Mouse (Mus musculus): ENCODE results near the gene Gtdc1.
"Not testable (repeated sequence)": the region's sequence is repeated elsewhere in the genome, so short reads cannot be mapped to it uniquely, and the experiment has no call there.

Gene Gtdc1

GRCm38 (mm10) chr2:44721461-44721860, 206.0 kb downstream of the Gtdc1 start:
- no peak for DNase-seq

DNA sequence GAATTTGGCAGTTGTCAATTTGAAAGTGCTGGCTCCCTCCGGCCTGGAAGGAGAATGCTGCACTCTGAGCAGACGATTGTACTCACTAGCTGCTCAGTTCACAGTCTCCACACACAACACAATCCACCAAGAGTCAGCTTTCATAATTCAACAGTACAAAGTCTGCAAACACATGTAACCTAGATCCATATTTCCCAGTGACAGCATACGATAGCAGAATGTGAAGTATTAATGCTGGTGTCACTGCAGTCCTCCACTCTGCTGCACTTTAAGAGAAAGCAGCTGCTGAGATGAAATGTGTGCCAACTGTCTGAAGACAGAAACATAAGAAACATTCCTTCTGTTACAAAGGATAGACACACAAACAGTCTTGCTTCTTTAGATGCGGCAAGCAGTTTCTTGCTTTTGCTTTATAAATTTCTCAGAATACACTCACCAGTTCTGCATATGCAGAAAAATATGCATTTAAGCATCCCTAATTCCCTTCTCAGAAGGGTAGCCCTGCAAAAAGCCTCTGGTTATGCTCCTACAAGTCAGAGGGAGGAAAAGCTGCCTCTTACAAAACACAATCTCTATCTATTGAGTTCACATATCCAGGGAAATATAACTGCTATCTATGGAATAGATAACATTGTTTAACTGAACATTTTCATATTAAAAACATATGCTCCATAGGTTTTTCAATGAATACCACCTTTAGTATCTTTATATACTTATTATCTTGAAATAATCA, 221.4 kb downstream of the Gtdc1 start:
- DNase-seq, result no peak

DNA sequence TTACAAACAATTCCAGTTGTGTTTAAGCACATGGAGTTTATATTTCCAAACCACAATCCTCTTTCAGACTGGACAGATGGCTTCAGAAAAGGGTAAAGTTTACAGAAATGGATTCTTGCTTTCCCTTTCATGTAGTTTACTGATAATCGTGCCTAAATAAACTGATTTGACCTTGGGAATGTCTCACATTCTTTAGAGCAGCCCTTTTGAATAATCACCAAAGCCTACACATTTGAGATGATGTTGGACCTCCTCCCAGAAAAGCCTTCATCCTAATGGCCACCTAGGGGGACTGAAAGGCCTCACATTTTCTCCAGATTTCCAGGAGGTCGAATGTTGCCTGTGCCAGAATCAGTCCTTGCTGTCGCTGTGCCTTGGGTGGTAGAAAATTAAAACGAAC, 227.2 kb downstream of the Gtdc1 start:
- DNase-seq, result no peak

- DNase-seq, result no peak
These were observed 231.0 kb downstream of the Gtdc1 start for GRCm38 (mm10) chr2:44696441-44696840.

DNA sequence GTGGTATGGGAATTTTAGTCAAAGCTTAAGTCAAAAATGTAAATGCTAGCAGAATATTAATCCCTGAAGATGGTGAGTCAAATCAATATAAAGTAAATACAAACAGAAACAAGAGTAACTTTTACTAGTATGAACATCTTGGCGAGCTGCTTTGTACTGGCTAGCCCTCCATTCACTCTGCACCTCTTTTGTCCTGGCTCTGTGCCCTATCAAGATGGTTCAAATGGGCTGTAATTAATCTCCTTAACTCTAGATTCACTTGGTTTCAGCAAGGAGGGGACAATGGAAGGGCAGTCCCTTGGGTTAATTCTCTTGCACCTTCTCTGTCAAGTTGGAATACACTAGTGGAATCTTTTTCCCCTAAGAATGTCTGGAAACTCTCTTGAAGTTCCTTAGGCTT, 233.6 kb downstream of the Gtdc1 start:
- no peak for DNase-seq

- no peak for DNase-seq
These were observed 263.4 kb downstream of the Gtdc1 start for GRCm38 (mm10) chr2:44664049-44664448.

- no peak for DNase-seq
These were observed 267.6 kb downstream of the Gtdc1 start for GRCm38 (mm10) chr2:44659870-44660269.

DNA sequence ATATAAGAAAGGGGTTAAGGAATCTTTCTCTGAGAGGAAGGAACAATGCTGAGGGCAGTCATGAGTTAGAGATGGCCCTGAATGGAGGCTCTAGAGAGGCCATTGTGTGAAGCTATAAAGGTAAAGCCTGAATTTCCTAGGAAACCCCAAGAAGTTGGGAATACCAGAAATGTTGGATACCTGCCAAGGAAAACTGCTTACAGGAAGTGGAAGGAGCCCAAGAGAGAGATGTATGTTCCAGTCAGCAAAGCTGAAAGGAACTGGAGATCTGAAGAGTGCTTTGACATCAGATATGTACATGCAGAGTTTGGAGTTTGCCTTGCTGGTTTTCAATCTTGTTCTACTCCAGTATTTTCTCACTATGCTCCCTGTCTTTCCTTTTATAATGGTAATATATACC, 268.4 kb downstream of the Gtdc1 start:
- DNase-seq, result no peak

DNA sequence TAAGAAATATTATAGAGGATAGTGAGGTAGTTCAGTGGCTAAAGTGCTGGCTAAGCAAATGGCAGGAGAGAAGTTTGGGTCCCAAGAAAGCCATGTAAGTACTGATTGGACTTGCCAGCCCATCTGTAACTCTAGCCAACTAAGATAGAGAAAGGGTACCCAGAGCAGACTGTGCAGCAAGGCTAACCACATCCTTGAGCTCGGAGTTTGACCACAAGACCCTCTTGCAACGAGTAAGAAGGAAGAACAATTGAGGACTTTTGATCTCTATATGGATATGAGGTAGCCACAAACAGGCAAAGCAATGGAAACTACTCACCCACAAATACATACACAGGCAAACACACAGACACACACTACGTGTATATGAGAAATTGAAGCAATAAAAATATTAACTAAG, 278.9 kb downstream of the Gtdc1 start:
- DNase-seq, result no peak

GRCm38 (mm10) chr2:44646398-44646797, 281.1 kb downstream of the Gtdc1 start:
- no peak for DNase-seq

GRCm38 (mm10) chr2:44639370-44639769, 288.1 kb downstream of the Gtdc1 start:
- DNase-seq, result no peak

GRCm38 (mm10) chr2:44638157-44638556, 289.3 kb downstream of the Gtdc1 start:
- DNase-seq, result no peak

- no peak for DNase-seq
These were observed 293.5 kb downstream of the Gtdc1 start for GRCm38 (mm10) chr2:44633971-44634370.

DNA sequence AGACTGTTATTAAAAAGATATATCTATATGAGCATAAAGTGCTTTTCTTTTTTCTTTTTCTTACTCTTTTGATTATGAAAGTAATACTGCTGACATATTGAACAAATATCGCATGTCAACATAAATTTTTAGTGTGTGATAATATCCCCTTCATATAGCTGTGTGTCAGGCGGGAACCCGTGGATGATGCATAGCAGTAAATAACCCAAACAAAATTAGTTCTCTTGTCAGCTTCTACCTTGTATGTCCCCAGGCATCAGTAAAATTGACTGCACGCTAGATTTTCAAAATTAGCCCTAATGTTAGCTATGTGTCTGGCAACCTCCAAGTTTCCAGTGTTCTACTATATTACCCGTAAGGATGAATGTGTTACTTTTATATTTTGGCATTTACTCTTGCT, 294.4 kb downstream of the Gtdc1 start:
- DNase-seq, result no peak

GRCm38 (mm10) chr2:44632584-44632983, 294.9 kb downstream of the Gtdc1 start:
- DNase-seq, result no peak

- no peak for DNase-seq
These were observed 296.4 kb downstream of the Gtdc1 start for GRCm38 (mm10) chr2:44631064-44631463.

DNA sequence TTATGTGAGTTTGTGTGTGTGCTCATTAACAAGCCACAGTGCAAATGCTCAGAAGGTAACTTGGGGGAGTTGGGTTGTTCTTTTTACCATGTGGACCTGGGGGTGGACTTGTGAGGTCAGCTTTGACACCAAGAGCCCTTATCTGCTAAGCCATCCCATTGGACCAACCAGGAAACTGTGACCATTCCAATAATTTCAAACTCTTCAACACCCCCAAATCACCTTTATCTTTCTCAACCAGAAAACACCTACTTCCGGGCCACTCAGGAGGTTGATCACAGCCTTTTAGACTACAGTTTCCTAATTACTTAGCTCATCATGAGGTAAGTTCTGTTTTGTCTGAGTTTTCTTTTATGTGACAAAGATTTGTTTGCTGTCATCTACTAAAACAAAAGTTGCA, 298.7 kb downstream of the Gtdc1 start:
- no peak for DNase-seq

GRCm38 (mm10) chr2:44625154-44625553, 302.3 kb downstream of the Gtdc1 start:
- DNase-seq, result no peak

- no peak for DNase-seq
These were observed 305.0 kb downstream of the Gtdc1 start for GRCm38 (mm10) chr2:44622471-44622870.

- DNase-seq, result not testable (repeated sequence)
These were observed 327.8 kb downstream of the Gtdc1 start for GRCm38 (mm10) chr2:44599653-44600052.

DNA sequence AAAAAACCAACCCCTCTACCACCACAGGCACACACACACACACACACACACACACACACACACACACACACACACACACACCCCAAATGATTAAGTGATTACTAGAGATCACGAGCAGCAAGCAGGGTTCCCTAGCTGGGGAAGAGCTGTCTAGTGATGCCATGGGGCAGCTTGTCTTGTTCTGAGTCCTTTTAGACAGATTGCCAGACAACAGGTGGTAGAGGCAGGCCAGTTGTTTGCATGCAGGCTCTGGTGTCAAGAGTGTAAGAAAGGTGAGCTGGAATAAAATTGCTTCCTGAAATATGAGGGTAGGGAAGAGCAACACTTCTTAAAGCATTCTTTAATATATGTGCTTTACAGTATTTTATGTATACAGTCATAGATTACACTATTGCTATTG, 333.2 kb downstream of the Gtdc1 start:
- no peak for DNase-seq

DNA sequence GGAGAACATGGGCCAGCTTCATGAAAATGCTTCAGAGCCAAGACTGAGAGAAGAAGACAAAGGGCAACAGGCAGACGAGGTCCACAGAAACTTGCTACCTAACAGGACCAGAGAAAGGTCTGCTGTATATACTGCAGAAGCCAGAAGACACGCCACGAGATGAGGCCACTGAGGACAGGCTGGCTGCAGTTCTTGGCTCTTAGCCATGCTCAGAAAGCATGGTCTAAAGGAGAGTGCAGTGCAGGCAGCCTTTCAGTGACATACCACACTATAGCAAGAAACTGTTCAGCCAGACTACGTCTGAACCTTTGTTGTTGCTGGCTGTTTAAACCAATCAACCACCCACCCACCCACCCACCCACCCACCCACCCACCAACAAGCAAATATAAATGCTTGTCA, 336.6 kb downstream of the Gtdc1 start:
- no peak for DNase-seq

GRCm38 (mm10) chr2:44584061-44584460, 343.4 kb downstream of the Gtdc1 start:
- peak; percentile 23 for DNase-seq

DNA sequence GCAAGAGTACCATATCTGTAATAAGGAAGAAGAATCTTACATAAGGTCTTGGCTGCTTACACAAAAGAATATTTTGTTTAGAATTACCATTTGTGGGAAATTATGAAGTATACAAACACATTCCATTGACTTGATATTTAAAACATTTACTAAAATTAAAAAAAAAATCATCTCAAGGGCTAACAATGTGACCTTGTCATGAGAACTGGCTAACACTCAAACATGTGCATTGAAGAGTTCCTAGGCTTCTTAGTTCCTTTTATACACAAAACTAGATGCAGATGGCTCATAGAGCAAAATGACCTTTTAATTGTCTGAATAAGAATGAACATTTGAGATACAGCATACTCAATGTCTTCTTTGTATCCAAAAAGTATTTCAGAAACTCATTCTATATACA, 344.0 kb downstream of the Gtdc1 start:
- no peak for DNase-seq

DNA sequence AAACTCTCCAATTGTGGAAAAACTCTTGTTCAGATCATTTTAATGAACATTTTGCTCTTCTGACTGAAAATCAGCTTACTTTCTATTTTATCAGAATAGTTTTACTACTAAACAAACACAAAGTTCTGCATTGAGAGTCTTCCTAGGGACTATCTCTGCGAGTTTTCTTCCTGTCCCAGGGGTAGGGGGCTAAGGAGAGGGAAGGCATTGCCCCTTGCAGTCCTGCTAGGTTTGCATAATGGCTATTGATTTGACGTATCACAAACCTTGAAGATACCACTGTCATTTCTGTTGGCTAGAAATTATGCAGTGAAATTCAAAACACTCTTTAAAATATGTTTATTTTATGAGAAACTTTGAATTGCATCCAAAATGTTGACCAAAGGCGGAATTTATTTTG, 355.6 kb downstream of the Gtdc1 start:
- no peak for DNase-seq
